Mouse (Mus musculus): Measurements from ENCODE around the gene Smg6.
A peak's percentile ranks its signal among the peaks of the same experiment; 100 is the strongest.

Smg6 gene

DNA sequence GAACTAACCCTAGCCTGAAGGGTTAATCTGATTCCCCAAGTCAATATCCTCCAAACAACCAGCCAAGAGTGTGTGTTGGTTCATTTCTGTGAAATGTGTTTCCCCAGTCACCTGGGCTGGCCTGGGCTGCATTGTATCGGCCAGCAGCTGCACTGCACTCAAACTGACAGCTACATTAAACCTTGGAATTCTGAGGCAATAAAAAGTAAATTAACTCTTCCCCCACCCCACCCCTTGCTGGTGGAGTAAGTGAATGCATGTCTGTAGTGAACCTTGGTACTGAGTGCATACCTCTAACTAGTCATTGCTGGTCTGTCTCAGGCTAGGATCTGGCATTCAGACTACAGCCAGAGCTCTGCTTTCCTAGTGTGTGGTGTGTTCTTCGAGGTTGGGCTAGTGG, 124.2 kb downstream of the Smg6 start:
- DNase-seq: no peak

DNA sequence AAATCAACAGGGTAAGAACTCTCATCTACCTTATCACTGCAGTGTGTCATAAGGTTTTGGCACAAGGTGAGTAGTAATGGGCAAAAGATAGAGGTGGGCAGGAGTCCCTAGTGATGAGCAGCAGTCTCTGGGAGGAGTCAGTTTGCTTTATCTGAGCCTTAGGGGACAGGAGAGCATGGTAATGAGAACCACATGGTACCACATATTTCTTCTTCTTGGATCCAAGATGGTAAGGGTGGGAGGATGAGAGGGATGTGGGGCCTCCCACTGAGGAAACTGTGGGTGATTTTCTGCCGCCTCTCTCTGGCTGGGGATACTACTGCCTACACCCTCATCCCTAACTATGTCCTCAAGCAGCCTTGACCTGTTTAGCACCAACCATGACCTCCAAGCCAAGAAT, 125.6 kb downstream of the Smg6 start:
- no peak for DNase-seq

DNA sequence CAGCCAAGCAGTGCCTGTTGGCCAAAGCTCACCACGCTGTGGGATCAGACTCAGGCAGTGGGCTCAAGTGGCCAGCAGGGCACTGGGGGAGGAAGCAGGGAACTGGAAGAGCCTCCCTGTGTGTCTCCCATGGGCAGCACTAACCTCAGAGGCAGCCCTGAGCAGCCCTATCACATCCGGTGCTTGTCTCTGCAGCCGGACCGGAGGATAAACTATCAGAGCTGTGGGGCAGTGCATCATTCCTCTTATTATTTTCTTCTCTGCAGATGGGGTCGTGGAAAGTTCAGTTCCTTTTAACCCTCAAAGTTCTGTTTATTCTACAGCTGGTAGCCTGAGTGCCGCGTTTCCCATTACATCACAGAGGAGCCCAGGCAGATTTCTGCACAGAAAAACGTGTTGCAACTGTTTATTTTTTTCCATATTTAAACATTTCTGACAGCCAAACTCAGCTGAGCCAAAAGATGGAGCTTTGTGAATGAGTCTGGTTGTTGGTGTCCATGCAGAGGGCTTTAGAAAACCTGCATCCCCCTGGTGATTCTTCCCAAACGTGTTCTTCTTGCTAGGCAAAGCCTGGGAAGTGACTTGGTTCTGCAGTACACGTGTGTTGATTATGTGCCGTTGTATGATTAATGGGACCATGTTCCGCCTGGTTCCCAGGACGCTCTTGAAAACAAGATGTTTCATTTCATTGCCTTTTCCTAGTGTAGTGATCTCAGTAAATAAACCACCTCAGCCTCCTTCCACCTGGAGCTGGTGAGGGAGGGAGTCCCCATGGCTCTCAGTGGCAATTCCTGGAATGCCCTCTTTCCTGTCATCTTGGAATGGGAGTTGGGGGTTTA, 126.3 kb downstream of the Smg6 start:
- DNase-seq: peak; percentile 76

DNA sequence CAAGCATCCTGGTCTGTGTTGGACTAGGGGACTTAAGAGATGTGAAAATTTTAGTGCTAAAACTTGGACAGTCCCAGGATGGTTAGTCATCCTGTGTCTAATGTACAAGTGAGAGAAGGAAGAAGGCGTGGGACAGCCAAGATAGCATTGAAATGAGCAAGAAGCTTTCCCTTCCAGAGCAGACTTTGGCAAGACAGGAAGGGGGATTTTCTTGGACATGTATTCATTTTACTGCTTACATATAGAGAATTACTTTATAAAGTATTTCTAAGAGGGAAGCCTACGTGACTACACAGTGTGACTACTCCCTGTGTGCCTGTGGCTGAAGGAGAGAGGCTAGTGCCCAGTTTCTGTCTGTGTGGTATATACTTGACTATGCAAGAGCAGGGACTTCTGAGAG, 127.4 kb downstream of the Smg6 start:
- DNase-seq: no peak

DNA sequence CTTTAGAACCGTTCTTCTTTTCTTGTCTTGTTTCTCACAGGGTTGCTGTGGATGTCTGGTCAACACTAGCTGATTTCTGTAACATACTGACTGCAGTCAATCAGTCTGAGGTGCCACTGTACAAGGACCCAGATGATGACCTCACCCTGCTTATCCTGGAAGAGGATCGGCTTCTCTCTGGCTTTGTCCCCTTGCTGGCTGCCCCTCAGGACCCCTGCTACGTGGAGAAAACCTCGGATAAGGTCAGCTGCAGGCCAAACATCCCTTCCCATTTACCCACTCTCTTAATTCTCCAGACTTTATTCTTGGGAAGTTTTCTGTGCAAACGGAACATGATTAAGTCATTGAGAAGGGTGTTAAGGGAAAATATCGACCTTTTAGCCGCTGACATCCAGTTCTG, 128.1 kb downstream of the Smg6 start:
- DNase-seq: no peak

DNA sequence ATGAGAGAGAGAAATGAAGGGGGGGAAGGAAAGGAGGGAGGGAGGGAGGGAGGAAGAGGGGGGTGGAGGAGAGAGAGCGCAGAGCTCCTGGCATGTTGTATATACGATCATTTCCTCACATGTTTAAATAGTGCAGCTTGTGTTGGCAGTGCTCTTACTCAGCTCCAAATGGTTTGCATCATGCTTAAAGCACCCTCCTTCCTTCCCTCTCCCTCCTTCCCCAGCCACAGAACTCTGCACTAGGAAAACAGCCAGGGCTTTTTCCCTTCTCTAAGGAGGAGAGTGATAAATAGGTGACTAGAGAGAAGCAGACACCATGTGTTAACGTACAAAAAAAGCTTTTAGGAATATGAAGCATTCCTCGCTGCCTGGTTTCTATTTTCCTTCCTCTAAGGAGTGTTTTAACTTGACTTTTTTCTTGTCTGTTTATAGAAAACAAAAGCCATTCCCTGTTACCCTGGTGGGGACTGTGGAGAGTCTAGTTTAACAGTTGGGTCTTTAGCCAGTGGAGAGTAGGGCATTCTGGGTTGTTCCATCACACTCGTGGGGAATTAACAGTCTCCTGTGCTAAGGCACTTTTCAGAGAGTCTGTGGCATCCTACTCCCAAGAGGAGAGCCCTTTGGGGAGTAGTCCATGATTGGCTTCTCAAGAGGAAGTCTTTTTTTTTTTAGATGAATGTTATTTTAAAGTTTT, 128.7 kb downstream of the Smg6 start:
- DNase-seq: peak; percentile 64

DNA sequence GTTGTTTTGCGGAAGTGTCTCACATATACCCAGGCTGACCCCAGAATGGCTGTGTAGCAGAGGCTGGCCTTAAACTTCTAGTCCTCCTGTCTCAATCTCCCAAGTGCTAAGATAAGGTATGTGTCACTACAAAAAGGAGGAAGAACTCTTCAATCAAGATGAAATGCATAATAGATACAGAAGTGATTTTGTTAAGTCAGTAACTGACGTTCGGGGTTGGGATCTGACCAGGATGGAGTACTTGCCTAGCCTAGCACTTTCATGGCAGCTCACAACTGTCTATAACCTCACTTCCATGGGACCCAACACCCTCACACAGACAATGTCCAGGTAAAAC, 129.2 kb downstream of the Smg6 start:
- DNase-seq: no peak

DNA sequence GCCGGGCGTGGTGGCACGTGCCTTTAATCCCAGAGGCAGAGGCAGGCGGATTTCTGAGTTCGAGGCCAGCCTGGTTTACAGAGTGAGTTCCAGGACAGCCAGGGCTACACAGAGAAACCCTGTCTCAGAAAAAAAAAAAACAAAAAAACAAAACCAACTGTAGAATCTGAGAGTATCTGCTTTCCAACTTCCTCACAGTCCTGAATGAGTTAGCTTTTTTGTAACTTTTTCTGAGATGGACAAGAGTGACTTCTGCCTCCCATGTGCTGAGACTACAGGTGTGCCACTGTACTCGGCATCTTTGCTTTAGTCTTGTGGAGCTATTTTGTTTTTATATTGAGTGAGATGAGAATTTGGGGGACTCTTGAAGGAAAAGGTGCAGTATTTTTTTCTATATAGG, 137.0 kb downstream of the Smg6 start:
- no peak for DNase-seq

DNA sequence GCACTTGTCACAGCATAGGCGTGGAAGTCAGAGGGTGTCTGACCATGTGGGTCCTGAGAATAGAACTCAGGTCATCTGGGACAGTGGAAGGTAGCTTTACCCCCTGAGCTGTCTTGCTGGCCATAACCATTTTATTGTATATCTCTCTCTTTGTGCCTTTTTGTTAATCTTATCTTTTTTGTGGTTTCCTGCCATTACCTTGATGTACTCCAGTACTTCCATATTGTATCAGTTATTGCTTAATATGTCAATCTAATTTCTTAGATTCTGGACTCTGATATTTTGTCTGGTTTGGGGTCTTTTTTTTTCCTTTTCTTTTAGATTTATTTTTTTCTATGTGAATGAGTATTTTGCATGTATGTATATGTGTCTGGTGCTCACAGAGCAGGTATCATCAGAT, 138.6 kb downstream of the Smg6 start:
- no peak for DNase-seq

DNA sequence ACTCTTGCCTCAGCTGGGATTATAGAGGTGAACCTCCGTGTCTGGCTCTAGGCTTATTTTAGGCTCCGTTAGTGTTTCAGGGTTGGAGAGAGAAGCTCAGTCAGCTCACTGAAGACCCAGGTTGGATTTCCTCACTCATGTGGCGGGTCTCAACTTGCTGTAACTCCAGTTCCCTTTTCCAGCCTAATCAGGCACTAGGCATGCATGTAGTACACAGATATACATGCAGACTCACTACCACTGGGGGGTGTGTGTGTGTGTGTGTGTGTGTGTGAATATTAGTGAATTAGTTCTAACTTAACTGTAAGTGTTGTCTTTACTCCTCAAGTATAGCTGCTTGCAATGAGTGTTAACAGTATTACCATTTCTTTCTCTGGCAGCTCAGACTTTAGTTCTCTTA, 145.7 kb downstream of the Smg6 start:
- no peak for DNase-seq

DNA sequence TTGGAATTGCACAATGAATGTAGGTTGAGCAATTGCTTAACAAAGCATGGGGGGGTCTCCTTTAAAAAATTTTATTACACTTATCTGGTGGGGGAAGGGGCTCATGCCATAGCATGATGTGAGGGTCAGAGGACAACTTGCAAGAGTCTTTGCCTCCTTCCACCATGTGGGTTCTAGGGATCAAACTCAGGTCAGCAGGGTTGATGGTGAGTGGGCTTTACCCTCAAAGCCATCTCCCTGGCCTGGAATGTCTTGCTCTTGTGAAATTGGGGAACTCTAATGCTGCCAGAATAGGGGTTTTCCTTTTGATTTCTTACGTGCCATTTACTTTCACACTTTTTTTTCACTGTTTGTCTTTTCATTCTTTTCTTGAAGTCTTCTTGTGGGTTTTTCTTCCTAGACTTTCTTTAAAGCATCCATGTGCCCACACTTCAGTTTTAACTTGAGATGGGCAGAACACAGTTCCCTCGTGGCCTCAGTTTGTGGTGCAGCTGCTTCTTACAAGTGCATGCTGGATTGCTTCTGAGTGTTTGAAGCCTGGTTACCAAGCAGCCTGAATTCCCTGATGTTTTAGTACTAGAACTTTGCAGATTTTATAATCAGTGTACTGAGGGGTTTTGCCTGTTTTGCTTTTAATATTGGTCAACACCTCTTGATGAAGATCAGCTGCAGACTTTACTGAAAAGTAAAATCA, 147.5 kb downstream of the Smg6 start:
- DNase-seq: no peak

DNA sequence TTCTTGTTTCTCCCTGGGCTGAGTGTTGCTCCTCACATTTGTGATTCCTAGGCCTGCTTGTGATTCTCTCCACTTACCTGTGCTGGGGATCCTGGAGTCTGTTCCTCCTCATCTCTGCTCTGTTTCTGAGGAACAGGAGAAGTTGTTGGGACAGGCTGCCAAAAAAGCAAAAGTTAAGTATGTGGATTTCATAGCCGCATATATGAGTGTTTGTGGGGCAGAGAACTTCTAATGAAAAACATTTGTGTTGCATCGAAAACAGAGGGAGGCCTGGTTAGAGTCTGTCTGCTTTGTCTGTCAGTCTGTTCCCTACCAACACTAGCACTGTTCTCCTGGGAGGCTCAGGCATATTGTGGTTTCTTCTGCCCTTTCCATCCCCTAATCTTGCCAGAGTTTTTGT, 148.1 kb downstream of the Smg6 start:
- no peak for DNase-seq

DNA sequence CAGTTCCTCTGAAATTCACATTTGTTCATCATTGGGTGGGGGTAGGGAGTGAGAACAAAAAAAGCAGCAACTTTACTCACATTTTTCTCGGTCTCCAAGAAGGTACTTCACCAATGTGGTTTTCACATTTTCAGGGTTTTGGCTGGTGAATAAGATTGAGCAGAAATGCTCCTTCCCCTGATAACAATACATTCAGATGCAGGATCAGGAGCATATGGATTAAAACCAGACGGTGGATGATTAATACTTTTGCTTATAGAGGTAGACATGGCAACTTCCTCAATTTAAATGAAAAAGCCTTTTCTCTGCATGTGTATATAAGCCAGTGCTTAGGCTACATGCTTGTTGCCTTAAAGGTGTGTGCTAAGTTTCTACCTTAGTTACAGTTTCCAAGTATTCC, 148.9 kb downstream of the Smg6 start:
- no peak for DNase-seq

DNA sequence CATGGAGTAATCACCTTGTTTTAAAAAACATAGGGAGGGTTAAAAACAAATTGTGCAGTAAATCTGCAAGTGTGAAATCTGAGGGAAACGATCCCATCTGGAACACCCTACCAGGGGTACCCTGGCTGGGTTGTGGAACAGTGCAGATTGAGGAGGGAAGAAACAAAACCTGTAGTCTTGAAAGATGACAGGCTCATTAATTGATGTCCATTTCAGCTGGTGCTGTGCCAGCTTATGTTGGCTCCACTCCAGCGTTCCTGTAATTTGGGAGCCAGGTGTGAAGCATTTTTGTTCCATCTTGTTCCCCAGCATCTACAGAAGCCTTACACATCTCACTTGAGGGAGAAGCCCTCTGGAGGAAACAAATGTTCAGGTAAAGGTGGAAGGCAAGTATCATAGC, 153.0 kb downstream of the Smg6 start:
- no peak for DNase-seq

DNA sequence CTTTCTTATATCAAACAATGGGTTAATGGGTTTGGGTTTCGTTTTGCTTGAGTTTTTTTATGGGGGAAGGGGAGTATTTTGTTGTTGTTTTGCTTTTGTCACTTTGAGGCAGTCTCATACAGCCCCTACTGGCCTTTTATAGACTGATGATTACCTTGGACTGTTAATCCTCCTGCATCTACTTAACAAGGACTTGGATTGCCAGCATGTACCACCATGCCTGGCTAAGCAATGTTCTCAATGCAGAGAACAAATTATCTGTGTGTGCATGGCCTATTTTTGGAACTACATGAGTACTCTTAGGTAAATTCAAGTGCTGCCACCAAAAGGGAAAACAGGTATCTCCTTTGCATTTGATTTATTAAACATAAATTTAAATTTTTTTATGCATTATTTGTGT, 157.4 kb downstream of the Smg6 start:
- no peak for DNase-seq

DNA sequence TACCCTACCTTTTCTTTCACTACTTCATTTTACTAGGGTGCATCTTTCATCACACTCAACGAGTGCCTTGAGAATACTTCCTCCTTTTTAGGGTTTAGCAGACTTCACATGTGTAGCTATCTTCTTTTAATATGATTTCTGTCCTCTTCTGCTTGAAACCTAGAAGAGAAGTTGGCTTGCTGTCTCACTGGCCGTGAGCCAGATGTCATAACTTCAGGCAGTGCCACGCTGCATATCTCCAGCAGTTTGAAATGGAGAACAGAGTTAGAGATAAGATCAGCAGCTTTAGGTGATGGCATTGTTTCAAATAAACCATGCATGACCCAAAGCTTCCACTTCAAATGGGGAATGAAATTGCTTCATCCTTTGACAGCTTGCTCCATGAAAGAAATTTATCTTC, 166.5 kb downstream of the Smg6 start:
- DNase-seq: peak; percentile 63

DNA sequence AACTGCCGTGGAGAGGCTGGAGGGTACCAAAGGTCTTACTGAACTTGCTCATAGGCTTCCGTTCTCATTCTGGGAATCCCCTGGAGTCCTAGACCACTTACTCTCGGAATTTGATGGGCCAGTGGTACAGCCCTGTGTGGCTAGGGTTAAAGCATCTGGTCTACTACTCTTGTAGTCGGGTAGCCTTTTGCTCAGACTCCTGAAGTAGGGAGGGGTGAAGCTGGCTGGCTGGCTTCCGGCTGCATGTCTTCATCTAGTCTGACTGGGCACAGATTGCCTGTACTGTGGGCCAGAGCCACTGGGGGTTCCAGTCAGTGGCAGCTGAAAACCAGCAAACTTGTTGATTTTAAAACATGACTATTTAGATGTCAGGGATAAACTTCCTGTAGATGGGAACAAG, 167.0 kb downstream of the Smg6 start:
- peak; percentile 62 for DNase-seq

DNA sequence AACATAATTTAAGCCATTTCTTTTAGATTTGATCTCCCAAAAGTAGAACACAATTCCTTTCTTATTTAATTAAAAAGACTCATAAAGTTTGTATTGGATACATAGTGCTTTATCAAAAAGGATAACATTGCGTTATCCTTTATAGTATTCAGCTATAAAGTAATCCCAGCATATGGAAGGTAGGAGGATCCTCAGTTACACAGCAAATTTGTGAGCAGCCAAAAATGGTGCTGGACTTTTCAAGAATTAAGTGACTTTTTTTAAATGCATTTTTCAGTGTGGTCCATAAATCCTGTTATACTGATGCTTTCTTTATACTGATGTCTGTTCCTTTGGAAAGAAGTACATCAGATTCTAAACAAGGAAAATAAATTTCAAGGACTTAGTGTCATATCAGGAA, 169.1 kb downstream of the Smg6 start:
- no peak for DNase-seq

DNA sequence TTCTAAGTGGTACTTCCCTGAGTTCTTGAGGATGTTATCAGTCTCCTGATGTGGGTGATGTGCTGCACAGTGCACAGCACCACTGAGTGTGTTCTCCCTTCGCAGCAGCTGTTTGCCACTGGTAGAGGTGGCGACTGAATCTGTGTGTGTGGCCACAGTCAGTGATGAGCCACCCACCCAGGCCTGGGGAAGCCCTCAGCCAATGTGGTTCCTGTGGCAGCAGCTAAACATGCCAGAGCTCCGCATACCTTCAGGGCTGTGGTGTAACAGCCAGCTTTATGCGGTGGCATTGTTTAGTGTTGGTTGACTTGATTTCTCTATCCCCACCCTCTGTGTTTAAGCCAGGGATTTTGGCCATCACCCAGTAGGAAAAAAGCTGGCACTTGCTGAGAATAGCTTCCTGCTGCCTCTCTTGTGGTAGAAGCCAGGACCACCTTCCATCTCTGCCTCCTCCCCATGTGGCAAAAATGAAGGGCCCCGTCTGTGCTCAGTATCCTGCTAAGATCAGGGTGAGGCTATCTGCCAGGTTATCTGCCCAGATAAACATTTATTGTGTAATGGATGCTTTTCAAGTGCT, 177.2 kb downstream of the Smg6 start:
- DNase-seq: peak; percentile 10

DNA sequence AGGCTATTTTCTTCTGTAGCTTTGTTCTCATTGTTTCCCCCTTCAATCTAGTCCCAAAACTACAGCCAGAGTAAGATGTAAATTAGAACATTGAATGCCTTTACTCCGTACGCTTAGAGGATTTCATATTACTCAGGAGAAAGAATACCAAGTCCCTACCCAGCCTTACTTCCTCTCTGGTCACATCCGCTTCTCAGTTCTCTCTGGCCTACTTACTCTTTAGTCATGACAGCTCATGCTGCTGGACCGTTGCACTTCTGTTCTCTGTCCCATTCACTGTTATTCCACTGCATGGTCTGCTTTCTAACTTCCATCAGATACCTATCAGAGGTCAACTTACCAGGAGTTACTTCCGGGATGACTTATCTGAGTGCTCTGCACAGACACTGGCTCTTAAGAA, 181.0 kb downstream of the Smg6 start:
- peak; percentile 16 for DNase-seq

DNA sequence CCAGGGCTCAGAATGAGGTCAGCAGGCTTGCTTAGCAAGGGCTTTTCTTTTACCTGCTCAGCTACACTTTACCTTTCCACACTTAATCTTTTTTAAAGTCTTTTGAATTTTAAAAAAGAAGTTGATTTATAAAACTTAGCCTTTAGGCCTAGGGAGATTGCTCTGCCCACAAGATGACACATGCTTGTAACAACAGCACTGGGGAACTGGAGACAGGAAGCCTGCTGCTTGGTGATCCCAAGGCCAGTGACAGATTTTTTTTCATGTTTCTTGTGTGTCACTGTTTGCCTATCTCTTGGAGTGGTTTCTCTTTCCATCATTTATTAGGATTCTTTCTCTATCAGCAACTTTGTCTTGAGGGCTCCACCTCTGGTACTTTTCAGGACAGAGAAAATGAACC, 183.3 kb downstream of the Smg6 start:
- no peak for DNase-seq

DNA sequence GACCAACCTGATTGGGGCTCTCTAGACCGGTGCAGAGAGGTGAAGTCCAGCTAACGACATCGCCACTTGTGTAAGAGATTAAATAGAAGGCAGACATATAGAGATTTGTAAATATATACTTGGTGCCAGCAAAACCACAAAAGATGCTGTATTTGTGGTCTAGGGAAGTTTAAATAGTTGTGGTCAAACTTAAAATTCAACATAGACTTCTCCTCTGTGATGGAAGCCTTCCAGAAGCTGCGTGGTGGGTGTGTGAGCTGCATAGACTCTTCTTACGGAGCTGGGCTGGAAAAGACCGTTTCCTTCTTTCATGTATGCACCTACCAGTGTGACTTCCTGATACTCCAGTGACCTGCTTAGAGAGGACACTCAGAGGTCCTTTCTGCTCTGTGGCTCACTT, 190.8 kb downstream of the Smg6 start:
- no peak for DNase-seq

DNA sequence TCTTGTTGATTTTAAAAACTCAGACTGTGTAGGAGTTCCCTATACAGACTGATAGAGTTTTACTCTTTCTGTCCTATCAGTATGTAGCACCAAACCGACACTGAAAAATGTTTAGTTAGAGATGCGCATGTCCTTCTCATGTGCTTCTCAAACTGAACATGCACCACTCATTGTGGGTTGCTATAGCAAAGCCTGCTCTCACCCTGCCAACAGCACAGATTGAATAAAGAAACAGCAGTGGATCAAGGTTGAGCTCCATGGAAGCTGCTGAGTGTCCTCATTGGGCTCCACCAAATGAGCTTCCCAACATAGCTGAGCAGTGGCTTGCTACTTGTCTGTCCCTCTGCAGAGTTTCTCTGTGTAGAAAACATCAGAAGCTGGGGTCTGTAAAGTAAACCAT, 192.5 kb downstream of the Smg6 start:
- DNase-seq: no peak

DNA sequence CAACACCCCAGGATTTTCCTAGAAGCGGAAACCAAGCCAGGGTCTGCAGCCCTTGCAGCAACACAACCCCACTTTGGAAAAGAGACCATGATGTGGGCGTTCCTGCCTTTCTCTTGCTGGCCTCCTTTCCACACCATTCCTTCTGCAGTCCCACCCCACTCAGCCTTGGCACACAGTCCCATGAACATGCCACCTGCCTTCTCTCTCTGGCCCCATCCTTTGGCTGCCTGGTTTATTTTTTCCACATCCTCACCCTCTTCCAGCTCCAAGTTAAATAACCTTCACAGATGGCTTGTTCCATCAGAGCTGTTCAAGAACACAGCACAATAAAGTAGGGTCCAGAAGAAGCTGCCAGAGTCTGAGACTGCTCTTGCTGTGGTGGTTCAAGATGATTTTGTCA, 193.7 kb downstream of the Smg6 start:
- no peak for DNase-seq
